Mouse (Mus musculus) kidney, adult 11 months (tissue): ENCODE measurements around the gene Kif26b.

Source experiments
- DNase-seq: peaks from one replicate; pipeline ENCODE4 v3.0.0; 2022

Gene Kif26b

DNA sequence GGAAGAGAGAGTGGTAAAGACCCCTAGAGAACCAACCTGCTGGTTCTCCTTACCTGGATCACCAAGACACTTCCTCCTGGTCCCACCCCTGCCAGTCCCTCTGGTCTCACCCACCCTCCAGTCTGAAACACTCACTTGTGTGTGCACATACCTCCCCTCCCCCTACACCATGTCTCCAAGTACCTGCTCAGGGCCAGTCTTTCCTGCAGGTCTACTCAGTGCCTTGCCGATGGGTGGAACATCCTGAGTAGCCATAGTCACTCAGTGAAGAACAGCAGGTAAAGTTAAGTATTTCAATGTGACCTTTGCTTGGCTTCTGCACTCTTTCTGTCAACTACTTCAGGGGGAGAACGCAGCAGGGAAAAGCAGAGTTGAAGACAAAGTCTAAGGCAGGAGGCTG is 268.5 kb downstream of the Kif26b start:
- DNase-seq: no peak

DNA sequence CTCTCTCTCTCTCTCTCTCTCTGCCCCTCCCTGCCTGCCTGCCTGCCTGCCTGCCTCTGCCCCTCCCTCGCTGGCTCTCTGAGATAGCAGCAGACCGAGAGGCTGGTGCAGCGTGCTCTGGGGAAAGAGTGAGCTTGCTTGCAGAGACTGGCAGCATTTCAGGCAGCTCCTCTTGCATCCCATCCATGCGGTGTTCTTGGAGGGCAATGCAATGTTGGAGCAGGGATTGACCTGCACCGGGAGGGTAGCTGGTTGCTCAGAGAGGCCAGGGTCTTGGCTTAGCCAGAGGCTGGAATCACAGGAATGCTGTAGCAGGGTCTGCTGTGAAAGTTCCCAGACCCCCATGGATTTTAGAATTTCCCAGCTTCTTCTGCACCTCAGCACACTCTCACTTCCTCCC is 269.4 kb downstream of the Kif26b start:
- no peak for DNase-seq

DNA sequence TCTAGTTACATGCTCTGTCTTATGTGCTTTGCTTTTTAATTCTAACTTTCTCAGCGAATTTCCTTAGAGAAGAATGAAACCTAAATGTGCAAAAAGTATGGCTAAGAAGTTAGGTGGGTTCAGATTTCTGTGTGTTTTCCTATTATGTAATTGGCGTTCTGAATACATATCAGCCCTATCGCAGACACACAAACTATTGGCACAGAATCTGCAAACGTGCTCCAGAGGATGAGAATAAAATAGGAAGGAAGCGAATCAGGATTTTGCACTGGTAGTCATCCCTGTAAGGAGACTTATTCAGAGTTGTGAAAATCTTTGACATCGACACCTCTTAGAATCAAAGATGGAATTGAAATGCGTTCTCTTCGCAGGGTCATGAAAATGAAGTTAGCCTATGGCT is 270.0 kb downstream of the Kif26b start:
- no peak for DNase-seq

DNA sequence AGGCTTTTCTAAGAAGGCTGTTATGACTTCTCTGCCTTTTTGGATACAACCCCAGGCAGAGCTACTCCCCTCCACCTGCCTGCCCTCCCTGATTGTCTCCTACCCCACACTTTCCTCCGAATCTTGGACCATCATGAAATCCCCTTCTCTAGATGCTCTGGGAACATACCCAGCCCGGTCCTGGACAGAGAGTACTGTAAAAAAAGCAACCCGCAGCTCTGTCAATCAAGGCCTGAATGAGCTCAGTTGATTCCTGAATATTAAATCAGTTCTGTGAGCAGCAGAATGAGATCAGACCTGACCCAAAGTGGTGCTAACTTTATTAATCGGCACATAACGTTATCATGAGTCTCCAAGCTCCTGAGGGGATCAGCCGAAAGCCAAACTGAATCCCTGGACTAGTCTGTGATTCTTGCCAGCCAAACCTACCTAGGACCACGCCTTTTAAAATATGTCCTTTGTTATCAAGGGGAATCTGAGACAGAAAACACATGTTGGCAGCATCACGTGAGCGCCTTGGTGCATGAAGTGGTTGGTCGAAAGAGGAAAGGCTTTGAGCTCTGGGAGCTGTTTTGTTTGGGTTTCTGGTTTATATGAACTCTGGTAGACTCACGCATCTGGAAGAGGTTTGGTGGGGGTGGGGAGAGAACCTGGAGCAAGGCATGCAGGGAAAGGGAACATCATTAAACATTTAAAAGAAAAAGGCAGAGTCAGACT is 271.1 kb downstream of the Kif26b start:
- no peak for DNase-seq

DNA sequence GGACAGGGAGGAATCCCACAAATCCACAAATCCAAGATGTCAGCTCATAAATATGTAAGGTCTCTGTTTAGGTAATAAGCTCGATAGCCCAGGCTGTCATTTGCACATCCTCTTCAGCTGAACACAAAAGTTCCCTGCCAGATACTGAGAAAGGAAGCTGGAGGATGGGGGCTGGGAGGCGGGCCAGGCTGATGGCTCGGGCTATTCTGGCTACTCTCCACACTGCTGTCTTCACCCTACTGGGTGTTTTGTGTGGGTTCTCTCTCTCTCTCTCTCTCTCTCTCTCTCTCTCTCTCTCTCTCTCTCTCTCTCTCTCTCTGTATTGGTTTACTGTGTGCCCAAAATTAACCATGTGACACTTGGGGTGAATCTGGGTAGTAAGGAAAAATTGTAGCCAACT is 274.2 kb downstream of the Kif26b start:
- DNase-seq: no peak

DNA sequence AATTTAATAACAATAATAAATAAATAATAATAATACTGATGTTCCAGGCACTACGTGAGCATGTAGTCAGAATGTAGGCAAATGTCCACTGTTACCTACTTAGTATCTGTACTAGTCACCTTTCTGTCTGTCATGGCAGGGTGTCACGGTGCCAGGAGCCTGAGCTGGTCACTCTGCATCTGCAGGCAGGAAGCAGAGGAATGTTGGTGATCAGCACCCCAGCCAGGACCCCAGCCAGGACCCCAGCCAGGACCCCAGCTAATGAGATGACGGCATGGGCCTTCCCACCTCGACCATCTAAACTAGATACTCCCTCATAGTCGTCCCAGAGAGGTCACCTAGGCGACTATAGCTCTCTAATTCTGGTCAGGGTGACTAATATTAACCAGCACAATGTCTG is 288.6 kb downstream of the Kif26b start:
- no peak for DNase-seq

DNA sequence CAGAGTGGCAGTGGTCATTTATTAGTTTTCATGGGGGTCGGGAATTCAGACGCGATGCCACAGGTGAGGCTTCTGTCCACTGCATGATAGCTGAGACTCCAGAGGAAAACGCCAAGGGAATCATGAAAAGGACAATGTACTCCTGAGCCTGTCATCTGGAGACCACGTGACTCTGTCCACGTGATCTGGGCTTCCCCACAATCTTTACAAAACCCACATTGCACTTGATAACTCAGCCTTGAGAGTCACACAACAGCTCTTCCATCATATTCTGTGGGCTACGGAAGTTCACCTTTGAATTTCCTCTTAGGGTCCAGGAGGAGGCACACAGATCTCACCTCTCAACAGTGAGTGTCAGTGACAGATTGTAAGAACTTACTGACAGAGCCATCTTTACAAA is 290.1 kb downstream of the Kif26b start:
- DNase-seq: no peak

DNA sequence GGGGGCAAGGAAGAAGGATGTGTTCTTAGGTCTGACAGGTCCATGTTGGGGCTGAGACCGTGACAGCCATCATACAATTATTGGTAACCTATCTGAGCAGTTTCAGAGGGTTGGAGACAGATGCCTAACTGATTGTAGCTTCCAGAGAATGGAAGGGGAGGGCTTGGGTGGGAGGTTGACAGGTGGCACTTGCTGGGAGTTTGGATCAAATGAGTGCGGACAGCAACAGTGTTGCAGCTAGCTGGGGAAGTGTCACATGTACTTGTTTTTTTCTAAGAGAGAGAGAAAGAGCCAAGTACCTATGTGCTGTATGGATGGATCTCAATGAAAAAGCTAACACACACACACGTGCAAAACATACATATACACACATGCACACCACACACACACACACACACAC is 291.2 kb downstream of the Kif26b start:
- DNase-seq: no peak

DNA sequence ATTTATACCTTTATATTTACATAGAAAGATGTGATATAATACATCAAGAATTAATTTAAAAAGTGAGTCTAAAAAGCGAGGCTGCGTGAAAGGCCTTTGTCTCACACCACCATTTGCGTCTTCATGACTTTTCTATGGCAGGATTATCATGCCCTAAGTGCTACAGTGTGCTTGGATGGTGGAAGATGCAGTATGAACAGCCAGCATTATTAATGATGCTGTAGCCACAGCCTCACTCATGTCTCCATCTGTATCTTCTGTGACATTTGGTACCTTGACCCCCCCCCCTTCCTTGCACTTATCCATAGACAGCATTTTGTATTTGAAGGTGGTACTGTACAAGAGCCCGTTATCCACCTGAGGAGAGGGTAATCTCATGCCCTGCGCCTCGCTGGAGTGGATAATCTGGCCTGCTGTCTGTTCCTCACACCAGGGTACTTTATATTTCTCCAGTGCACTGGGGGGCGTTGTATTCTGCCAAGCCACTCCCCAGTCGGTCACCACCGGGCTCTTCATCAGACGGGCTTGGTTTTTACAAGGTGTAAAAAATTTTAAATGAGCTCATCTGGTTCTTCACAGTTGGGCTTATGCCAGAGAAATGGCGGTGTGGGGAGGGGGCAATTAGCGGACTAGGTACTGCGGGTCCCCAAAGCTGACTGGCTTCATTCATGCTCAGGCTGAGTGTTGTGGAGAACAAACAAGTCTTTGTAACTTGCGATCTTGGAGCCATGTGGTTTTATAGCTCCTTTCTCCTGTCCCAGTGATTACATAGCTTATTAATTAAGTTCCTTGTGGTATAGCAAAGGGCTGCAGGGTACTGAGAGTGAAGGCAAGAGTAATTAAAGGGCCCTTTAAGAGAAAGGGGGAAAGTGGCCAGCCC is 291.9 kb downstream of the Kif26b start:
- no peak for DNase-seq

DNA sequence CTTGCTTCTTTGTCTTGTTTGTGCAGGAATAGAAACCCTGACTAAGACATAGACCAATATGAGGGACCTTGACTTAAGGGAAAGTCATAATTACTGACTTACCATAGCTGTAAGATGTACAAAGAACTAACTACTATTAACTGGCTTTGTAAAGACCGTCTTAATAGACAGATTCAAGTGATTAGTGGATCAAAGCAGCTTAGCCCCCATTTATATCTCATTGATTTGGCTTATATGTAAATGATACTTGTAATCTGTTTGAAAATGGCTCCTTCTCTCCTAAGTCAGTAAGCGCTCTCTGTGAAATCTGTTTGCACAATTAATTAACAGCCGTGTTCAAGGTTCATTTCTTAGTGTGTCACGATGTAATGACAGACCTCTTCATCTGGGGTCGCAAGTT is 295.9 kb downstream of the Kif26b start:
- DNase-seq: no peak

DNA sequence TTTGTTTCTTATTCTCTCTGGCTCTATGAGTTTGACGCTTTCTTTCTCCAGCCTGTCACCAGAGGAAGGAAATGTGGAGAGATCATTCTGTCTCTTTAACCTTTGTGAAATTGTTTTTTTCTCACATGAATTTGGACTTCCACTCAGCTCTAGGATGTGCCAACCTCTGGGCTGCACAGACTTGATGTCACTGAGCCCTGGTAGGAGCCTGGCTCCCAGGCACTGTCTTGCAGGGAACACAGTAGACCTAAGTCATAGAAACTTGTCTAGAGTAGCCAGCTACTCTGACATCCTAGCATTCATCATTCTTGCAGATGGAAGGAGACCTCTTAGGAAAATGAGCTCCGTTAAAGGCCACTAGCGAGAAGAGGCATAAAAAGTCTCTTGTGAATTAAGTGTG is 298.3 kb downstream of the Kif26b start:
- no peak for DNase-seq

DNA sequence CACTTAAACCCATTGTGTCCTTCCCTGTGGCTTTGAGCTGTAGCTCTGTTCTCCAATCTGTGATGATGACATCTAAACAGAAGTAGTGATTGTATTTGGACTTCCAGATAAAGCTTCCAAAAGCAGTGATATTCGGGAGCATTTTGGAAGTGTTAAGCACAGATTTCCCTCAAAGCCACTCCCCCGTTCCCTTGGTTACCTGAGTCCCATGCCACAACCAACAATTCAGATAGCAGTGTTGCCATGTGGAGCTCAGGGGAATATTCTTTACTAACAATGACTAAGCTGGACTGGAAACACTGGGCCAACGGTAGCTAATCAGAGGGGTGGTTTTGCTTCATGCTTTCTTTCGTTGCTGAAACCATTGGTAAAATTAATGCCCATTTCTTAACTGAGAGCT is 300.5 kb downstream of the Kif26b start:
- DNase-seq: no peak

DNA sequence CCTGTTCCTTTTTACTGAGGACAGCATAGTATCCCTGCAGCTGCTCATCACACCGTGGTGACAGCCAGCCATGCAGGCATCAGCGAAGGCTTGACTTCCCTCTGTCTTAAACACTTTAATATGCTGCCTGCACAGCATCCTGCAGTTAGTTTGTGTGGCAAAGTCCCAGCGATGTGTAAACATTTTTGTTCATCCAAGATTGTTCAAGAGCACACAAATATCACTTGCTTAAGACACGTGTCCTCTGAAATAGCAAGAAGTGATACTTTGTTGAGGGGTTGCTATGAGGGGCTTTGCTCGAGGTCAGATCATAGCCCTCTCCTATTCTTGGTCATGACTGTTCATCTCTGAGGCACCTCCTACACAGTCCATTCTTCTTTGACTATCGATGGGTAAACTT is 303.6 kb downstream of the Kif26b start:
- no peak for DNase-seq

DNA sequence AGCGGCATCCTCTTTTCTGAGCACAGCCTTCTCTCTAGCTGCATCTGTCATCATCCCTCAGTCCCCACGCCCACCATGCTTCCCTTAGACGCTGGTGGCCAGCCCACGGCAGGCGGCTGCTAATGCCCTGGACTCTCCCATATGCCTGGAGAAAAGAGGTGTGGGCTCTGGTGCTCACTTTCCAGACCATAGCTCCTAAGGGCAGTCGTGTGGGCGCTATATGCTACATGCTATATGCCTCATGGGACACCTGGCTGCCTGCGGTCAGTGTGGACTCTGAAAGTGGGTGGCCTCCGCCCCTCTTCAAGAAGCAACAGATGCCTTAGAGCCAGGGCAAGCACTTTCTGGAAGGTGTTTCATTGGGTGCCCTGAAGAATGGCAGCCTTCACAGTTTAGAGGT is 306.9 kb downstream of the Kif26b start:
- no peak for DNase-seq

DNA sequence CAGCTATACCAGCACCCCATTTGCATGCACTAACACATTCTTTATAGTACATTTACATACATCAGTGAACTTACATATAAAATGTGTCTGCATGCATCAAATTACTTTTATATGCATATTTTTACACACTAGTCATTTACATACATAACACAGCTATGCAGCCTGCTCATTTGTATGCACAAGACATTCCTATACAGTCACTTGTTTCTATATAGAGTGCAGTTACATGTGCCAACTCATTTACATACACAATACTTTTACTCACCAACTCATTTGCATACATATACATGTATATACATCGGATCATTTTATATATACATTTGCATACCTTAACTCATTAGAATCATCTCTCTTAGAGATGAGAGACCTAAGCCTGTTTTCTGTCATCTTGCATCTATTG is 308.1 kb downstream of the Kif26b start:
- DNase-seq: no peak

DNA sequence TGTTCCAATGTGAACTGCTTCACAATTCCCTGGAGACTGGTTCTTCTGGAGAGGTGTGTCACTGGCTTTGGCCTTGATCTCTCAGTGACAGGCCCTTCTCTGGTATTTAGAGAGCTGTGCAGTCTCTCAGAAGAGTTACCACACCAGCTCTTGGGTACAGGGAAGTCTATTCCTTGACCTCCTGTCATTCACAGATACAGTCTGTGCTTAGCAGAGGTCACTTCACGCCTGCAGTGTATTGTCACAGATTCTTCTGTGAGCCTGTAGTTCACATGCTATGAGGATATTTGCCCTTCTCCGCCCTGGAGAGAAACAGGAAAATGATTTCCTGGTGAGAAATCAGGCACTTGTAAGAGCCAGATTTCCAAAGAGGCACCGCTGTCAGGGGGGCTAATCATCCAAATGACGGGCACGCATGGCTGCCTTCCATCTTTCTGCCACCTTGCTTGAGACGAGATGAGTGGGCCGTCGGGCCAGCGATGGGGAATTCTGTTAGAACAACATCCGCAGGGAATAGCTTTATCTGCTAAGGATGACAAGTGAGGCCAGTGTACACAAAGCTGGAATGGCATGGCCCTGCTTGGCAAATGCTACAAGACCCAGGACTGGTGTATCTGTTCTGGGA is 309.9 kb downstream of the Kif26b start:
- DNase-seq: no peak

DNA sequence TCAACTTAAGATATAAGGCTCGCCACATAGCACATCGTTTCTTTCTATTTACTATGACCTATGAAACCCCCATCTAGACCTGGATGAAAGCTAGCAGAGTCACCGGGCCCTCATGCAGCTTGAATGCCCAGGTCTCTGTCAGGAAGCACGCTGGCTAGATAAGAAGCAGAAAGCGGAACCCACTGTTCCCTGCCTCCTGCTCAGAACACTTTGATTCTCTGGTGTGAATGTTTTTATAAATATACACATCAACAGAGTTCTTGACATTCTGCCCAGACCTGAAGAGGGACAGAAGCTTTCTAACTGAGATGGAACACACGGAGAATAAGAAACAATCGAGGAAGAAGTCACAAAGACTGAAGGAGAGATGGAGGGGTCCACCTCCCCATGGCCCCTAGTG is 311.4 kb downstream of the Kif26b start:
- no peak for DNase-seq

DNA sequence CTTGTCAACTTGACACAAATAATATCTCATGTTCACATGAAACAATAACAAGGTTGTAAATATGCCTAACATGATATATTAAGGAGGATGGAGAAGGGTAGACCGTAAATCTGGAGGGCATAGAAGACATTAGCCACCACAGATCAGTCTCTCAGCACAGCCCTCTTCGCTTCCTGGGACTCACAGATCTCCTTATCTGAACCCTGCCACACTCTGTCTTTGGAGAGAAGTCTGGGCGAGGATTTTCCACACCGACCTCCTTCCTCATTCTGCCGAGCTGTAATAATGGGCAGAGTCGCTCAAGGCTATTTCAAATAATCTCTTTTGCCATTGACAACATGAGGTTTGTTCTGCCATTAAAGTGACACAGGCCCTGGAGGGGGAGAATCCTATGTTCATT is 315.9 kb downstream of the Kif26b start:
- DNase-seq: no peak

DNA sequence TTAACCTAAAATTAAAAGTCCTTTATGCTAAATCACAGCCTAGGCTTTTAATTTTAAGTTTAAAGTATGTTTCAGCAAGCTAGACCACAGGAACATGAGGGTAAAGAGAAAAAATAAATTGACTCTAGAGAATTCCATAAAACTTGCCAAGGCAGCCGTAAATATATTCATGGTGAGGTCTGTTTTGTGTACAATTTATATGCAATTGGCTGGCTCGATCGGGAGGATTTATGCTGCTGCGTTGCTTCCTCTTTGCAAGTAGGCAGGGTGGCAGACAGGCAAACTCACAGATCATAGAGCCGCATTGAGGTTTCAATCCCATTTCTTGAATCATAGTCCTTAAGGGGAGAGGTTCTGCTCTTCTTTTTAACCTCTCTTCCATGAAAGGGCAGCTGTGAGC is 318.6 kb downstream of the Kif26b start:
- DNase-seq: no peak

DNA sequence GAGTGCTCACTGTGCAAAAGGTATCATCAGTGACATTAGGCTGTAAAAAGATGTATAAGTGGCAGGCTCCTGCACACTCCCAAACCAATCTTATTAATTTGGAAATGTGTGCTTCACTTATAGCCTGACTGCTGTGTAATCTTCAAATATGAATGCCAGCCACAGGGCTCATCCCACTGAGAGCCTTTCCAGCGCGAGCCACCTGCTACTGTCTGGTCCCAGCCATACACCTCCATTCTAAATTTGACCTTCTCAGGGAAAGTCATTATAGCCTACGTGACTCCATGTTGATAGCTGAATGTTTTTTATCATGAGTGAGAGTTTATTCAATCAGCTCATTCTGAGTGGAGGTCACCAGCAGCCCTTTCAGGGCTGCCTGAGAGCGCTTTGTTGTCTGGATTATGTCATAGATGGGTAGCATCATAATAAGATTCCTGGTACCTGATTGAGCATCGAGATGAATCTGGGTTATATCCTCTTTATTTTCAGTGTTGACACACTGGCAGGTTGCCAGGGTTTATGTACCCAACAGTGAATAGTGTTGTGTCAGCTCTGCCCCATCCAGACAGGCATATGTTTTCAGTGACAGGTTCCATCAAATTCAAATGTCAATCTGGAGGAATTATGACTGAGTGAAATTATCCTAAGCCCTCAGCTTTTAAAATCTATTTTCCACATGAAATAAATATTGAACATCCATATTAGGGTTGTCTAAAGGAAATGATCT is 319.6 kb downstream of the Kif26b start:
- no peak for DNase-seq

DNA sequence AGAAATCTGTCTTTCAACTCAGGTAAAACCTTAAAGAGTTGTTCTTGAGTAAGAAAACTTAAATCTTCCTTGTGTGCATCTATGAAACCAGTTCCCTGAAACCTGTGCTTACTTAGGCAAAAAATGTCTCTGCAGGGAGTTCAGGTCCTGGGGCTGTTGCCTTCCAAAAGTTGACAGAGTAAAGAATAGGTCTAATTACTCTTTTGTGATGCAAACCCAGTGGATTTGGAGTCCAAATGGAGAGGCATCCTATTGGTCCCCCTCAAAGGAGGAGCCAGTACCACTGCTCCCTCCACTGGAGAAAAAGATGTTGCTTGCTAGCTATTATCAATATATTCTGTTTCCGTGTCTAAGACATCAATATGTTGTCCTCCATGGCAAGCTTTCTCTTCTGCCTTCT is 321.6 kb downstream of the Kif26b start:
- DNase-seq: no peak

DNA sequence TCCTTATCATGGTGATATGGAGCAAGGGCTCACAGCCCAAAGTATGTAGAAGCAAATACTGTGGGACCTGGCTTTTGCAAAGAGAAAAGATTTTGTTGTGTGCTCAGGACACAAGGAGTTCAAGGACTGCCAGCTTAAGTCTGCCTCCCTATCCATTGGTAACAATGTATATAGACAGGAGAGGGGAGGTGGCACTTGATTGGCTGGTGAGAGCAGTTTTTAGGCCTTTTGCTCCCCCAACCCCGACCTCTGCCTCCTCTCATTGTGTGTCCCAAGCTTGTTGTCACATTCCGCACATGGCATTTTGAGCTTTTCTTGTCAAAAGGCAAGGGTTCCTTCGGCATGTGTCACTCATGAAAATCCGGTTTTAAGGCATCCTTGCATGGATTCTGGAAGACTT is 326.0 kb downstream of the Kif26b start:
- DNase-seq: no peak

DNA sequence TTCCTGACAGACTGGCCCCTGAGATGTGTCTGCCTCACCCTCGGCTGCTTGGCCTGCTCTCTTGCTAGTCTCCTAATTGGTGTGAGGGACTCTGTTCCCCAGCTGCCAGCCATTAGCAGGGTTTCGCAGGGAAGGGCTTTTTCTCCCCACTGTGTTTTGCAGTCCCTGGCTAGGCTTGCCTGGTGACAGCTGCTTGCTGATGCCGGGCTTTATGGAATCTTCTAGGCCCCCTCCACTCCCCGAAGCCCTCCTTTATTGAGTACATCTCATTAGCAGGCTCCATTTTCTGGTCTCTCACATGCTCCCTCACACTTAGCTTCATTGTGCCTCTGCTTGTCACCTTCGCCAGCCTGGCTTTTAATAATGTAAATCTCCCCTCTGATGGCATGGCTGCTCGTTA is 327.0 kb downstream of the Kif26b start:
- no peak for DNase-seq
